Mouse (Mus musculus): ENCODE results near the gene Kank2.
A peak's percentile ranks its signal among the peaks of the same experiment; 100 is the strongest.

The Kank2 gene

GRCm38 (mm10) chr9:21798345-21799009 is at the start of gene Kank2:
Gene Kank2, minus strand, starts transcription at chr9:21798744.
- peak; percentile 89 for DNase-seq (ENCODE audit: inconsistent ontology term)

GRCm38 (mm10) chr9:21847926-21848325 is 49.4 kb upstream of the Kank2 start:
- no peak for DNase-seq (ENCODE audit: inconsistent ontology term)

GRCm38 (mm10) chr9:21847425-21847824 is 48.9 kb upstream of the Kank2 start:
- no peak for DNase-seq (ENCODE audit: inconsistent ontology term)

- no peak for DNase-seq (ENCODE audit: inconsistent ontology term)
Observed at GRCm38 (mm10) chr9:21846755-21847341, 48.3 kb upstream of the Kank2 start.

GRCm38 (mm10) chr9:21845381-21846080 is 47.0 kb upstream of the Kank2 start:
- DNase-seq (ENCODE audit: inconsistent ontology term): no peak

- DNase-seq (ENCODE audit: inconsistent ontology term): no peak
Observed at GRCm38 (mm10) chr9:21843086-21843485, 44.5 kb upstream of the Kank2 start.

GRCm38 (mm10) chr9:21842391-21842790 is 43.8 kb upstream of the Kank2 start:
- no peak for DNase-seq (ENCODE audit: inconsistent ontology term)

- no peak for DNase-seq (ENCODE audit: inconsistent ontology term)
Observed at GRCm38 (mm10) chr9:21841340-21841739, 42.8 kb upstream of the Kank2 start.

GRCm38 (mm10) chr9:21840115-21840787 is 41.7 kb upstream of the Kank2 start:
- DNase-seq (ENCODE audit: inconsistent ontology term): peak; percentile 27

- no peak for DNase-seq (ENCODE audit: inconsistent ontology term)
Observed at GRCm38 (mm10) chr9:21837690-21838089, 39.1 kb upstream of the Kank2 start.

- no peak for DNase-seq (ENCODE audit: inconsistent ontology term)
Observed at GRCm38 (mm10) chr9:21835258-21835912, 36.8 kb upstream of the Kank2 start, which contains the start of gene Angptl8. Gene Angptl8, plus strand, starts transcription at chr9:21835510.

- DNase-seq (ENCODE audit: inconsistent ontology term): no peak
Observed at GRCm38 (mm10) chr9:21831558-21832240, 33.2 kb upstream of the Kank2 start.

GRCm38 (mm10) chr9:21830936-21831335 is 32.4 kb upstream of the Kank2 start:
- no peak for DNase-seq (ENCODE audit: inconsistent ontology term)

GRCm38 (mm10) chr9:21830461-21830850 is 31.9 kb upstream of the Kank2 start:
- DNase-seq (ENCODE audit: inconsistent ontology term): no peak

- DNase-seq (ENCODE audit: inconsistent ontology term): no peak
Observed at GRCm38 (mm10) chr9:21829834-21830460, 31.4 kb upstream of the Kank2 start.

GRCm38 (mm10) chr9:21824366-21824765 is 25.8 kb upstream of the Kank2 start:
- DNase-seq (ENCODE audit: inconsistent ontology term): no peak

- no peak for DNase-seq (ENCODE audit: inconsistent ontology term)
Observed at GRCm38 (mm10) chr9:21823957-21824356, 25.4 kb upstream of the Kank2 start.

GRCm38 (mm10) chr9:21822686-21823085 is 24.1 kb upstream of the Kank2 start:
- no peak for DNase-seq (ENCODE audit: inconsistent ontology term)

GRCm38 (mm10) chr9:21820183-21820582 is 21.6 kb upstream of the Kank2 start:
- DNase-seq (ENCODE audit: inconsistent ontology term): no peak

- no peak for DNase-seq (ENCODE audit: inconsistent ontology term)
Observed at GRCm38 (mm10) chr9:21819181-21819729, 20.7 kb upstream of the Kank2 start.

Data from Muller cell, postnatal 12 days (primary cell).